Mouse (Mus musculus) CH12.LX (cell line): ENCODE results near the gene Npy. TPM values are rescaled to one million over a fixed set of nuclear protein-coding genes. Genes with fewer than 3 reads are reported as not detected.

Experiments used
- DNase-seq: peaks from one replicate; pipeline ENCODE4 v3.0.0-alpha.2; 2013; ENCODE audit errors: extremely low read depth
- H3K27ac ChIP-seq: 2 replicates; pipeline ENCODE4 v1.5.1; 2012; ENCODE audit warnings: low read depth, mild to moderate bottlenecking, control low read depth, moderate library complexity; ENCODE audit not compliant: insufficient read depth
- H3K27me3 ChIP-seq: replicated peaks from 2 replicates; pipeline ENCODE3; 2012; ENCODE audit warnings: inconsistent platforms
- H3K36me3 ChIP-seq, 2 experiments: replicated peaks in 1 of 2; 2 replicates each; pipeline versions ENCODE3 to v1.6.1; 2012; ENCODE audit warnings: inconsistent platforms in 1 of 2, low read length in 1 of 2, mild to moderate bottlenecking in 1 of 2, mixed read lengths in 1 of 2, moderate library complexity in 1 of 2; ENCODE audit not compliant: control insufficient read depth in 1 of 2, insufficient read depth in 1 of 2
- H3K4me1 ChIP-seq, 2 experiments: 2 replicates each; pipeline ENCODE4 v1.6.1; 2012; ENCODE audit warnings: inconsistent platforms in 1 of 2, moderate library complexity in 1 of 2; ENCODE audit not compliant: insufficient read depth in 2 of 2, control insufficient read depth in 1 of 2
- H3K4me2 ChIP-seq: 2 replicates; pipeline ENCODE4 v1.6.1; 2012; ENCODE audit warnings: low read depth, mild to moderate bottlenecking, control low read depth; ENCODE audit not compliant: poor library complexity, insufficient read depth, severe bottlenecking
- H3K4me3 ChIP-seq, 3 experiments: fragments of 150-350 bp in 1 of 3; sonication (generic) in 1 of 3; replicated peaks in 1 of 3; 2 replicates each; pipeline versions ENCODE3 to v1.5.1; 2011 to 2012; ENCODE audit warnings: low read depth in 2 of 3, low read length in 2 of 3, mild to moderate bottlenecking in 2 of 3, moderate library complexity in 2 of 3, control low read depth in 1 of 3, improper control_type of control experiment in 1 of 3, inconsistent platforms in 1 of 3, mixed read lengths in 1 of 3; ENCODE audit not compliant: poor library complexity in 1 of 3
- H3K79me2 ChIP-seq: replicated peaks from 2 replicates; pipeline ENCODE4 v1.6.1; 2012; ENCODE audit warnings: mild to moderate bottlenecking, moderate library complexity; ENCODE audit not compliant: control insufficient read depth, poor library complexity, insufficient read depth, severe bottlenecking; ENCODE audit errors: extremely low read depth
- H3K9ac ChIP-seq: 2 replicates; pipeline ENCODE4 v1.6.1; 2012; ENCODE audit warnings: low read depth, mild to moderate bottlenecking, control low read depth, moderate library complexity; ENCODE audit not compliant: insufficient read depth
- H3K9me3 ChIP-seq: replicated peaks from 2 replicates; pipeline ENCODE3; 2012; ENCODE audit warnings: low read length, inconsistent platforms, mixed read lengths
- CHD1 ChIP-seq: IDR thresholded peaks from 2 replicates; pipeline ENCODE4 v1.6.1; 2012; ENCODE audit warnings: low read depth, low read length, improper control_type of control experiment, inconsistent platforms
- CHD2 ChIP-seq: IDR thresholded peaks from 2 replicates; pipeline ENCODE4 v1.6.1; 2011; ENCODE audit warnings: low read length, improper control_type of control experiment
- E2F4 ChIP-seq: IDR thresholded peaks from 2 replicates; pipeline ENCODE4 v1.6.1; 2011; ENCODE audit warnings: low read depth, low read length, improper control_type of control experiment; ENCODE audit not compliant: insufficient replicate concordance
- EP300 ChIP-seq: IDR thresholded peaks from 2 replicates; pipeline ENCODE4 v1.6.1; 2011; ENCODE audit warnings: low read length, improper control_type of control experiment
- GABPA ChIP-seq: IDR thresholded peaks from 2 replicates; pipeline ENCODE4 v1.6.1; 2012; ENCODE audit warnings: low read depth, low read length, improper control_type of control experiment, inconsistent platforms; ENCODE audit not compliant: insufficient replicate concordance
- JUN ChIP-seq: IDR thresholded peaks from 2 replicates; pipeline ENCODE4 v1.6.1; 2011; ENCODE audit warnings: low read depth, mild to moderate bottlenecking, low read length, improper control_type of control experiment, moderate library complexity; ENCODE audit not compliant: insufficient read depth
- JUND ChIP-seq: conservative IDR thresholded peaks from 2 replicates; pipeline ENCODE4 v1.6.1; 2011; ENCODE audit warnings: low read depth, low read length, improper control_type of control experiment
- MAZ ChIP-seq: IDR thresholded peaks from 2 replicates; pipeline ENCODE4 v1.6.1; 2012; ENCODE audit warnings: low read depth, mild to moderate bottlenecking, inconsistent platforms, low read length, improper control_type of control experiment, moderate library complexity
- MEF2A ChIP-seq: IDR thresholded peaks from 2 replicates; pipeline ENCODE4 v1.6.1; 2014; ENCODE audit warnings: low read depth, mild to moderate bottlenecking, inconsistent platforms, low read length, improper control_type of control experiment, borderline replicate concordance
- MXI1 ChIP-seq: IDR thresholded peaks from 2 replicates; pipeline ENCODE4 v1.6.1; 2011; ENCODE audit warnings: mild to moderate bottlenecking, low read depth, low read length, improper control_type of control experiment
- NRF1 ChIP-seq: IDR thresholded peaks from 2 replicates; pipeline ENCODE4 v1.6.1; 2014; ENCODE audit warnings: low read depth, mild to moderate bottlenecking, inconsistent platforms, low read length, improper control_type of control experiment, moderate library complexity
- POLR2A ChIP-seq: IDR thresholded peaks from 2 replicates; pipeline ENCODE4 v1.6.1; 2011; ENCODE audit warnings: low read depth, mild to moderate bottlenecking, improper control_type of control experiment, low read length
- POLR2AphosphoS2 ChIP-seq: IDR thresholded peaks from 2 replicates; pipeline ENCODE4 v1.6.1; 2011; ENCODE audit warnings: low read depth, low read length, improper control_type of control experiment
- RCOR1 ChIP-seq: conservative IDR thresholded peaks from 2 replicates; pipeline ENCODE4 v1.6.1; 2012; ENCODE audit warnings: low read depth, mild to moderate bottlenecking, inconsistent platforms, low read length, improper control_type of control experiment
- SIN3A ChIP-seq: IDR thresholded peaks from 2 replicates; pipeline ENCODE4 v1.6.1; 2012; ENCODE audit warnings: low read length, improper control_type of control experiment, inconsistent platforms
- TBP ChIP-seq: conservative IDR thresholded peaks from 2 replicates; pipeline ENCODE4 v1.6.1; 2011; ENCODE audit warnings: low read depth, low read length, improper control_type of control experiment
- TCF12 ChIP-seq: IDR thresholded peaks from 2 replicates; pipeline ENCODE4 v1.6.1; 2014; ENCODE audit warnings: low read depth, mild to moderate bottlenecking, inconsistent platforms, low read length, improper control_type of control experiment
- USF1 ChIP-seq: IDR thresholded peaks from 2 replicates; pipeline ENCODE4 v1.6.1; 2014; ENCODE audit warnings: low read depth, mild to moderate bottlenecking, inconsistent platforms, low read length, improper control_type of control experiment
- USF2 ChIP-seq: conservative IDR thresholded peaks from 2 replicates; pipeline ENCODE4 v1.6.1; 2011; ENCODE audit warnings: low read depth, low read length, improper control_type of control experiment
- ZC3H11A ChIP-seq: IDR thresholded peaks from 2 replicates; pipeline ENCODE4 v1.6.1; 2012; ENCODE audit warnings: low read depth, mild to moderate bottlenecking, inconsistent platforms, low read length, improper control_type of control experiment
- ZKSCAN1 ChIP-seq: IDR thresholded peaks from 2 replicates; pipeline ENCODE4 v1.6.1; 2012; ENCODE audit warnings: low read depth, inconsistent platforms, low read length, improper control_type of control experiment, borderline replicate concordance
- ZNF384 ChIP-seq: IDR thresholded peaks from 2 replicates; pipeline ENCODE4 v1.6.1; 2012; ENCODE audit warnings: low read depth, low read length, improper control_type of control experiment, inconsistent platforms
- dilution Hi-C: fragments of 300-500 bp; cut with MboI; formaldehyde crosslinking; loops from 2 replicates; pipeline ENCODE4 v1.14.3; 2020; ENCODE audit warnings: low sequenced_read_pairs; ENCODE audit not compliant: extremely low pct_unique_long_range_greater_than_20kb, extremely low pct_ligation_motif_present
- in situ Hi-C: fragments of 300-500 bp; cut with MboI; formaldehyde crosslinking; loops from 3 replicates; pipeline ENCODE4 v1.14.3; 2019; ENCODE audit warnings: low sequenced_read_pairs, low pct_ligation_motif_present, low pct_unique_long_range_greater_than_20kb, mixed read lengths
- polyA plus RNA-seq: library from polyadenylated mRNA; unstranded; fragments of >175 nt; gene quantifications from 2 replicates; pipeline ENCODE4 v1.2.1, GENCODE M21; 2012; ENCODE audit warnings: low read depth; ENCODE audit not compliant: insufficient read length
- total RNA-seq, 2 experiments: library from RNA; depleted of rRNA; stranded (reverse); fragments of 300-350 nt in 1 of 2; fragments of >200 nt in 1 of 2; gene quantifications; 2 replicates each; pipeline ENCODE4 v1.2.3; 2012 to 2014

Gene Npy
- total and polyA plus RNA-seq, 3 experiments = not detected

DNA sequence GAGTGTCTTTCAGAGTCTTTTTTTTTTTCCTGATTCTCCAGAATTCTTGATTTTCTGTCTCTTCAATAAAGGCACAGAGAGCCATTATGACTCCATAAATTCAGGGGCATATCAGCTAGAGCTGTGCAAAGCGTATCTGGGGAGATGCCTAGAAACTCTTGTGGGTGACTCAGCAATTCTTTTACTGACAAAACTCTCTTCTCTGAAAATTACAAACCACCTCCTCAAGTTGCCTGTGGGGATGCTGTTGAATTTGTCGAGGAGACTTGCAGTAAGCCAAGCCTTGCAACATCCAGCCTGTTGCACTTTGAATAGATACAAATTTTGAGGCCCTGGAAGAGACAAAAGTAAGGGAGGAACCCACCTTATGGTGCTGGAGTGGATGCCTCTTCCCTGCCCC is 34.3 kb downstream of the Npy start:
- in situ Hi-C loops = no loop called here
- Histone ChIP-seq H3K27me3 (no peaks in the 10 kb centered on the region), H3K27ac (no peak overlapping the region), H3K79me2 (no peaks in the 10 kb centered on the region), H3K4me2 (no peak overlapping the region), H3K9ac (no peak overlapping the region), H3K36me3 (no peaks in the 10 kb centered on the region), H3K9me3 (no peaks in the 10 kb centered on the region), H3K4me3 (no peak overlapping the region), H3K4me1 (peaks cover 0 to 6% of the 10 kb centered on the region in 2 experiments; a peak in 1 of 4 replicates)
- DNase-seq = no peak
- dilution Hi-C loops = no loop called here
- TF ChIP-seq USF1 = no peak
- no peak for TF ChIP-seq USF2
- no peak for TF ChIP-seq JUND
- no peak for TF ChIP-seq MAZ
- TF ChIP-seq MEF2A = no peak
- TF ChIP-seq GABPA = no peak
- no peak for TF ChIP-seq EP300
- TF ChIP-seq CHD2 = no peak
- no peak for TF ChIP-seq ZNF384
- no peak for TF ChIP-seq TCF12
- TF ChIP-seq MXI1 = no peak
- no peak for TF ChIP-seq TBP
- TF ChIP-seq ZC3H11A = no peak
- no peak for TF ChIP-seq ZKSCAN1
- no peak for TF ChIP-seq POLR2A
- TF ChIP-seq NRF1 = no peak
- TF ChIP-seq JUN = no peak
- TF ChIP-seq E2F4 = no peak
- TF ChIP-seq CHD1 = no peak
- TF ChIP-seq RCOR1 = no peak

DNA sequence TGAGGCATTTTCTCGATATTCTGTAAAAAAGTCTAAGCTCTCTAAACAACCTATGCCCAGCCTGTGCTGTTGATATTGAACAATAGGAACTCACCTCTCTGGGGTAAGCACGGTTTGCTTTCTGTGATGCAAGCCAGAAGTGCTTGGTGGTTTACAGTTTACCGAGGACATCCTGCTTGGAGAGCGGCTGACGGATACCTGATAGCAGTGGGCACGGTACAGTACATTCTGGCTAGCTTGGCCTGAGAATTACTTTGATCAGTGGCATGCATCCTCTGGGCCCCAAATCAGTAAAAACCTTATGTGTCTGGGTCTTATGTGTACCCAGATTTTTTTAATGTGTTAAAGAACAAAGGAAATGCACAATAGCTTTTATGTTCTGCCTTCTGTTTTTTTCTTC is 45.1 kb downstream of the Npy start:
- in situ Hi-C loops (no loop called here), dilution Hi-C loops (no loop called here)
- no peaks in the 10 kb centered on the region for H3K9me3 ChIP-seq
- H3K79me2 ChIP-seq = no peaks in the 10 kb centered on the region
- no peak overlapping the region for H3K4me3 ChIP-seq
- H3K27ac ChIP-seq = no peak overlapping the region
- H3K4me2 ChIP-seq = no peak overlapping the region
- no peaks in the 10 kb centered on the region for H3K36me3 ChIP-seq
- no peak overlapping the region for H3K9ac ChIP-seq
- no peak for TF ChIP-seq POLR2AphosphoS2
- TF ChIP-seq NRF1 = no peak
- no peak for TF ChIP-seq E2F4
- TF ChIP-seq MEF2A = no peak
- no peak for TF ChIP-seq JUND
- TF ChIP-seq SIN3A = no peak
- H3K4me1 ChIP-seq = no peaks in the 10 kb centered on the region
- H3K27me3 ChIP-seq = no peaks in the 10 kb centered on the region
- DNase-seq = no peak
